In genomic region chr7:116444326-116444809, GRCm38 (mm10) we compare ENCODE assay signal across 7 mouse cellular contexts. TPM values are rescaled to one million over a fixed set of nuclear protein-coding genes. Genes with fewer than 3 reads are reported as not detected.
DNase-seq lines count a peak whose midpoint lies in the region; ATAC-seq lines count a peak whose summit lies in the region.

No protein-coding gene starts in this region.

- intact Hi-C loops in left cerebral cortex, postnatal 14 days (cut with DNase I) = loop anchor here (5.0 kb wide), 1 partner anchor 112 kb away; the partner anchor contains the start of gene Rps13

- WGBS in forebrain, embryonic 16.5 days = 0% methylated on average over 2 of the region's 2 CpGs
- WGBS in intestine, embryonic 16.5 days = 0% methylated on average over 2 of the region's 2 CpGs

- peak overlapping the region; percentile 98 for H3K4me3 ChIP-seq in forebrain, embryonic 16.5 days (replicated peaks; ENCODE audit: low read length)
- H3K4me3 ChIP-seq in intestine, embryonic 16.5 days (ENCODE audit: low read length) = peak overlapping the region; percentile 99

- H3K4me2 ChIP-seq in forebrain, embryonic 16.5 days (ENCODE audit: low read length) = peak overlapping the region; percentile 79
- peak overlapping the region; percentile 88 for H3K4me2 ChIP-seq in intestine, embryonic 16.5 days (ENCODE audit: low read depth, low read length)

- H3K9ac ChIP-seq in forebrain, embryonic 16.5 days (replicated peaks; ENCODE audit: low read depth, low read length) = peak overlapping the region; percentile 90
- peak overlapping the region; percentile 94 for H3K9ac ChIP-seq in intestine, embryonic 16.5 days (ENCODE audit: low read depth, low read length)

- H3K27ac ChIP-seq in forebrain, embryonic 16.5 days (ENCODE audit: low read length) = no peak overlapping the region
- H3K27ac ChIP-seq in intestine, embryonic 16.5 days (ENCODE audit: low read length) = peak overlapping the region; percentile 97

- DNase-seq in ES-CJ7 (ENCODE audit: low read depth, low spot score) (peak; percentile 51), ZHBTc4 (ENCODE audit: low read depth, low spot score) (peak; percentile 88)
- DNase-seq in lung, adult 18-20 months = peak; percentile 52 to 61
- peak; percentile 33 for DNase-seq in retina, postnatal 1 day
- DNase-seq in left cerebral cortex, postnatal 14 days (ENCODE audit: low spot score in 2 of 2) = no peak

- H3K36me3 ChIP-seq in forebrain, embryonic 16.5 days (ENCODE audit: control insufficient read depth, insufficient read depth) = no peaks in the 10 kb centered on the region
- H3K36me3 ChIP-seq in intestine, embryonic 16.5 days (ENCODE audit: control insufficient read depth, insufficient read depth, low read length) = no peaks in the 10 kb centered on the region

- no peak for ATAC-seq in forebrain, embryonic 16.5 days
- peak; percentile 61 for ATAC-seq in intestine, embryonic 16.5 days

- no peaks in the 10 kb centered on the region for H3K9me3 ChIP-seq in forebrain, embryonic 16.5 days (ENCODE audit: control insufficient read depth, low read length)
- H3K9me3 ChIP-seq in intestine, embryonic 16.5 days (ENCODE audit: control insufficient read depth, low read length) = no peaks in the 10 kb centered on the region

- peaks cover 16% of the 10 kb centered on the region for H3K4me1 ChIP-seq in forebrain, embryonic 16.5 days (replicated peaks; ENCODE audit: control insufficient read depth, insufficient read depth, low read length)
- peaks cover 15% of the 10 kb centered on the region for H3K4me1 ChIP-seq in intestine, embryonic 16.5 days (ENCODE audit: control insufficient read depth, insufficient read depth, low read length)

- H3K27me3 ChIP-seq in forebrain, embryonic 16.5 days (replicated peaks; ENCODE audit: control insufficient read depth, insufficient read depth, low read length) = no peaks in the 10 kb centered on the region
- no peaks in the 10 kb centered on the region for H3K27me3 ChIP-seq in intestine, embryonic 16.5 days (replicated peaks; ENCODE audit: control insufficient read depth, insufficient read depth, low read length)

RNA-seq across cellular contexts. Expression of gene Pik3c2a, which starts 1.1 kb away (rescaled TPM):
- 16.8 and 21.0 TPM in 2 replicates for polyA plus RNA-seq in forebrain, embryonic 16.5 days (2015; fragmentation: Nextera tagmentation; extraction: Ambion mirVana)
- 22.7 and 23.2 TPM in 2 replicates for polyA plus RNA-seq in intestine, embryonic 16.5 days (2015; fragmentation: Nextera tagmentation; extraction: Ambion mirVana)
- total RNA-seq in left cerebral cortex, postnatal 14 days (2021) = 10 to 100 TPM; 20.0 to 25.0 TPM

RNA-seq across cellular contexts. Expression of gene Nucb2, which starts 59.8 kb away (rescaled TPM):
- polyA plus RNA-seq in forebrain, embryonic 16.5 days (2015; fragmentation: Nextera tagmentation; extraction: Ambion mirVana) = 18.9 and 19.1 TPM in 2 replicates
- 16.4 and 19.4 TPM in 2 replicates for polyA plus RNA-seq in intestine, embryonic 16.5 days (2015; fragmentation: Nextera tagmentation; extraction: Ambion mirVana)
- 10 to 100 TPM; 22.3 to 26.9 TPM for total RNA-seq in left cerebral cortex, postnatal 14 days (2021)

Comparison
In these comparisons a context has a peak if more than half of its experiments do, and no peak if none do; other contexts are left out.
1. DNase-seq: peak in ES-CJ7 (single experiment), ZHBTc4 (single experiment), lung, adult 18-20 months (2 of 2) and retina, postnatal 1 day (single experiment); none in left cerebral cortex, postnatal 14 days (0 of 2).